Mouse (Mus musculus): ENCODE measurements around the gene Prdm15.

Prdm15 gene

DNA sequence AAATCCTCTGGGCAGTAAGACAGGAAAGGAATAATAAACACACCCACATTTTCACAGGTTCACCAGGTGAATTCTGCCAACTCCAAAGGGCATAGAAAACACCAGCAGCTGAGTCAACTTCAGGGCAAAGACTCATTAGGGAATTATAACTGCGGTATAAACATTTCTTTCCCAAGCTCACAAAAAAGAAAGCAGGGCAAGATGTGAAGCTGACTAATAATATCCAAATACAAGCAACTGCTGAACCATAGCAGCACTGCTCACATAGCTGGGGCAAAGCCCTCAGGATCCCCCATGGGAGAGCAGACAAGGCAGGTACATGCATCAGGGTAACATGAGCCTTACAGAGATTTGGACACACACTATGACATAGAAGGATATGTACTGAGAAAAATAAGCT lies 34.2 kb downstream of the Prdm15 start:
- no peak for DNase-seq (ENCODE audit: low spot score)

DNA sequence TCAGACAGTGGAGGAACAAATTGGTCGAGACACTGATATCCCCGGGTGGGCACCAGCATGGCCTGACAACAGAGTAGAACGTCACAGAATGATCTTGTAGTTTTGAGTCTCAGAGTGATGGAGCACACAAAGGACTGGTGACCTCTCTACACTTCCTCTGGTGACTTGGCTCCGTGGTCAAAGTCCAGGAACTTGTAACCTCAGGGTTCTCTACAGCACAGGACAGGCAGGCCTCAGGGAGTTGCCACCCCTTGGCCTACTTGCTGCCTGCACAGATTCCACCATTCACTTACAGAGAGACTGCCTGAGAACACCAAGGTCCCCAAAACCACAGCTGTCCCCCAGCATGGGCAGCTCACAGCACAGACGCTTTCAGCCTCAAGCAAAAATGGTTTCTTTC lies 36.4 kb downstream of the Prdm15 start:
- no peak for DNase-seq (ENCODE audit: low spot score)

DNA sequence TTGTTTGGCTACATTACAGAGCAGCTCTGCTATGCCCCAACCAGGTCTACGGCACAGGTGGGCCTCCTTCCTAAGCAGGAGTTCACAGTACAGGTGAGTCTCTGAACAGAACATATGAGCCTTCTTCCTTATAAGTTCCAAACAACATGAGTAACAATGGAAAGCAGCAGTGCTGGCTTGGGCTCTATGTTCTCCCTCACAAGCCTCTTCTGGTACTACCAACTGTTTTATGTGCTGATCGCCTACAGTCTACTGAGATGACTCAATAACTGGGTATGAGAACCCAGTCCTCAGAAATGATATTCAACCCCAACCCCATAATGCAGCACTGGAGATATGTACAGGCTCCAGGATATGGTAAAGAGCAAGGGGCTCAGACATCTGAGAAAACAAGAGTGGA lies 37.6 kb downstream of the Prdm15 start:
- no peak for DNase-seq (ENCODE audit: low spot score)

DNA sequence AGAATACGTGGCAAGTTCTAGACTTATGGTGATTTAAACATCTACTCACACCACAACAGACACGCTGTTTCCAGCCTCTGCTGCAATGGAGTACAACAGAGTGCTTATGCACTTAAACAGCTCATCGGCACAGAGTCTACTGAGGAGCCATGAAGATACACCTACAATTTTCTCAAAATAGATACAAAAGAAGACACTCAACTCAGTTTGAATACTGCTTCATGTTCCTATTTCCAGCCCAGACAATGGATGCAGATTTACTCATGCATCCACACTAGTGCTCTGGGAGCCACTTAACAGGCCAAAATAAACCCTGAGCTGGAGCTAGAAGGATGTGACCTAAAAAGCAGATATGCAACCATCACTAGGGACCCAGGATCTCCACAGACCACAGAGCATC lies 42.8 kb downstream of the Prdm15 start:
- no peak for DNase-seq (ENCODE audit: low spot score)

DNA sequence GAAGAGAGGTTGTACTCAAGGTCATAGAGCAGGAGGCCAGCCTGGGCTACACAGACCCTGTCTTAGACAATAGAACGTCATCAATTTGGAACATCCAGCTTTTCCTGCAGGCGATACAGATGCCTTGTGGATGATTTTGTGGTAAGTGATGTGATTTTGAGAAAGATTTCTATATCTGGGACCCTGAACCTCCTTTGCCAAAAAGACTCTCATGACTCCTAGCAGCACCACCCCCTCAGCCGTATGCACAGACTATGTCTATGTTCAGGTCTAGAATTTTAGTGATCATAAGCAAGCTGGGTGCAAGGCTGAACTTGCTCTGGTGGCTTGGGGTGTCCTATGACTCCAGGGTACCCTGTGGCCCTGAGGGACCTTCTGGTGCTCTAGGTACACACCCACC lies 46.0 kb downstream of the Prdm15 start:
- DNase-seq (ENCODE audit: low spot score) = no peak

DNA sequence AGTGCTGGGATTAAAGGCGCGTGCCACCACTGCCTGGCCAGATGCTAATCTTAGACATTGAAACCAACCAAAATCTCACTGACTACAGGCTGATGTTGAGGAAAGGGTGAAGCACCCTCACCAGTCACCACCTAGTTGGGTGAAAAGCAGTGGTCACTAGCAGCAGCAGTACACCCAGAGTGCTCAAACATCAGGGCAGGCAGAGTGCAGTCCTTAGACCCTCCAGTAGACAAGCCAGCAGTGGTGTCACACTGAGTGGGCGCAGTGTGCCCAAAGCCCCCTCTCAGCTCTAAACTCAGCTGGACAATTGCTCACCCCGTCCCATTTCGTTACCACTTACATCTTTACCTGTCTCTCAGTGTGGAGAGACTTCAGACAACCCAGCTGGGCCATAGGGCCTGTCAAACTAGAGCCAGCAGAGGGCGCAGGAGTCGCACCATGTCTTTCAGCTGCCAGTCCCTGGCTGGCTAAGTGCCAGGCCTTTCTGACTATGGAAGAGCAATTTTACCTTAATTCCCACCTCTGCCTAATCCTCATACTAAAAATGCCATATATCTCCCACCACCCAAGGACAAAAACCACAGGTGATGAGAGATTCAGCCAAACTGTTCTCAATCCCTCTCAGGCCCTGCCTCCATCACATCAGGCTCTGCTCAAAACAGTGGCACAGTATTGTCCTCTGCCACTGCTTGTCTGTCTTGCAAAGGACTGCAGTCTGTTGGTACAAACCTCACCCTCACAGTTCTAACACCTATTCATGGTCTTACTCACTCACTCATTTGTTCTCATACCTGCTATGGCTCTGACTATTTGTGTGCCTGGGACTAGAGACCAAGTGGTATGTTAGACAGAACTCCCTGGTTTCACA lies 46.7 kb downstream of the Prdm15 start:
- peak; percentile 64 for DNase-seq (ENCODE audit: low spot score)

DNA sequence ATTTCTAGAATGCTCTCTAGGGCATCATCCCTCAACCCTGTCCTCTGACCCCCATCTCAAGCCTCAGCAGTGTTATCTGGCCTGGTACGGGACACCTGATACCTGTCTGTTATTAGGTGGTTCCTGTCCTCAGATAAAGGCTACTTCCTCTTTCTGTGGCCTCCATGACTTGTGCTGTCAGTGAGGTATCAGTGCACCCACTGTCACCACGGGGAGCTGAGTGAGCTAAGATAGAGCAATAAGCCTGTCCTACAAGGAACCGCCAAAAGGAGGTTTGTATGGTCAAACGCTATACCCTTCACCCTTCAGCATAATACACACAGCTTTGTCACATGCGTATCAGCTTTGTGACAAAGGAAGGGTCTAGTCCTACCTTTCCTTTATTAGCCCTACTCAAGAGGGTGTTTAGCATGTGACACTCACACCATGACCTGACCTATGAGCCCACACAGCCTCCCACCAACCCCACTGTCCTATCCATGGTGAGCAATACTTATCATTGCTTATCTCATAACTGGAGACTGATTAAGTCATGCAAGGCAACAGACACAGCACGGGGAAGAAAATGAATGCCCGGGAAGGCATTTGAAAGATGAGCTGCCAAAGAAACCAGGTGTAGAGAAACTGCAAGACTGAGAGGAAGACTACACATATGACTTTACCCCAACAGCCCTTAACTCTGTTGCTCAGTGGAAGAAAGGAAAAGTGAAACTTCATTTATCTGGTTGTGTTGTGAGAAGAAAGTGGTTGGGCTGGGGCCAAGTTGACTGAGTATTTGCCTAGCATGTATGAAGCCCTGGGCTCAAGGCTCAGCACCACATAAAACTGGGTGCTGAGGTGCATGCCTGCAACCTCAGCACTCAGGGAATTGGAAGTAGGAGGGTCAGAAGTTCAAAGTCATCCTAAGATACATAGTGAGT lies 53.4 kb downstream of the Prdm15 start:
- no peak for DNase-seq (ENCODE audit: low spot score)

DNA sequence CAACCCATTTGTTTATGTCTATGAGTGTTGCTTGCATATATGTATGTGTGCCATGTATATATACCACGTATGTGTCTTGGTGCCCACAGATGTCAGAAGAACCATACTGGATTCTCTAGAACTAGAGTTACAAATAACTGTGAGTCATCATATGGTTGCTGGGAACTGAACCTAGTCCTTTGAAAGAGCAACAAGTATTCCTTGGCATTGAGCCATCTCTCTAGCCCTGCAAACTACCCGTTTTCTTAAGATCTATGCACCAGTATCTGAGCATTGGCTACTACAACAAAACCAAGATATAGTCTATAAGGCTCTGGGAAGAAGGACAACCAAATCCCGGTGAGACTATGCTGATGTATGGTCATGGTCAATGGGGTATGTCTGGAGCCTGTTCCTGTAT lies 54.4 kb downstream of the Prdm15 start:
- DNase-seq (ENCODE audit: low spot score) = no peak

DNA sequence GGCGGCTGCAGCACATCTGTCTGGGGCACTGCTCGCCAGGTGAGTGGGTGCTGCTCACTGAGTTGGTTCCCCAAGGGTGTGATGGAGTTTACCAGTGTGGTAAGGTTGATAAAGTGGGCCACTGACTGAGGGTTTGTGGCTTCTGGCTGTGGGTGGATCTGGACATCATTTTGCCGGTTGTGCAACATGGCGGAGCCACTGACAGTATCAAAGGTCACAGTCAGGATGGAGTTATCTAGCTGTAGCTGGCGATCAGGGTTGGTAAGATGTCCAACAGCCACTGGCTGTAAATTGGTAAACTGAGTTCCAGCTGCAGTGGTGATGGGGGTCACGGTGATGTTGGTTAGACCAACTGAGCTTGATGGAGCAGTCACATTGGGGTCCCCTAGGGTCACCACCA lies 57.4 kb downstream of the Prdm15 start:
- no peak for DNase-seq (ENCODE audit: low spot score)

DNA sequence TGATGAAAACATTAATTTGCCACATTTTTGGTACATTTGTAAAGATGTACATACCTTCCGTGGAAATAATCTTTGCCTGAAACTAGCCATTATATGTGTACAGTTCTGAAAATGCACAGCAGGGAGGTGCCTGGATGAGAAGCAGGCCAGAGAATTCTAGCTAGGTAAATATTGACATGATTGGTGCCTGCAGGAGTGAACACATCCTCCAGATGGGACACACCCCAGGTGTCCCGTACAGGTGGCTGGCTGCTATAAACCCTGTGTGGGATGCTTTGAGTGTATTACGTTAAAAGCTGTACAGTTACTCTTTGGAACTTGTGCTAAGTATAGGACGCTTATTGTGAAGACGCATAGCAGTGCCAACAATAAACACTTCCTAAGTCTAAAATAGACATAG lies 68.6 kb downstream of the Prdm15 start:
- DNase-seq (ENCODE audit: low spot score) = no peak

DNA sequence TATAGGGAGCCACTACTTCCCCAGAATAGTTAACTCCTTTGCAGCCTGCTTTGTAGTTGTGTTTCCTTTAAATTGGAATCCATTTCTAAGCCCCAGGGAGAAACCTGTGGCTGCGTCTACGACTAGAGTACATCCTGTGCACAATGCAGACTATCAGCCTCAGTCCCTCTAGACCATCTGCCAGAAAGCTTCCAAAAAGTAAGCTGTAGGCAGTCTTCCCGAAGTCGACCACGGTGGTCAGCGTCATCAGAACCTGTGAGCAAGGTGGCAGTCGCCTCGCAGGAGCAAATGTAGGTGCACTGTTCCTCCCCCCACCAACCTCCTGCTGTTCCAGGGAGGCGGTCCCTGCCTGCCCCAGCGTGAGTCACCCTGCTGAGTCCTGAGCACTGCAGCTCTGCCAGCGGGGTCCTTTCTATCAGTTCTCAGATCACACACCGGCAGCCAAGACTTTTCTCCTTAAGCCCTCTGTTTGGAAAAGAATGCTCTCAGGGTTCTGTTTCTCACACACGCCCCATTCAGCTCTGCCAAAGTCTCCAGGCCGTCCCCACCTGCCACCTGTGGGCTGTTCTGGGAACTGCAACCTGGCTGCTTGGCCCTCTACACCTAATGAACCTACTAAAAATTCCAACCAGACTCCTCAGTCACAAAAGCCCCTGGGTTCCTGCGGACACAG lies 73.2 kb downstream of the Prdm15 start:
- peak; percentile 81 for DNase-seq (ENCODE audit: low spot score)

DNA sequence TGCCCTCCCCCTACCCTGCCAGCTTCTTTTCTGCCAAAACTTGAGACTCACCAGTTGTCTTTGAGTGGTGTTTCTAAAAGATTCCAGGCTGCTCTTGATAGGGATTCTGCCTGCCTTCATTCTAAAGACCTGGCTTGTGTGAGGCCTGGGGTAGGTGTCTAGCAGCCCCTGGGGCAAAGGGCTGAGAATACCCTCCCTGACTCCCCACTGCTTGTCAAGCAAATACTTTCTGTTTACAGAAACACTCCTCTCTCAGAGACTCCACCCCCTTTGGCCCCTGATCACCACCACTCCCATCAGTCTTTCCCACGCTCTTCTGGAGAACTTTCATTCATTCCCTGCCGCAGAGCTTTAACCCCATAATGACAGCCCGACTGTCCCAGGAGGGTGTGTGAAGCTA lies 85.1 kb downstream of the Prdm15 start:
- no peak for DNase-seq (ENCODE audit: low spot score)

DNA sequence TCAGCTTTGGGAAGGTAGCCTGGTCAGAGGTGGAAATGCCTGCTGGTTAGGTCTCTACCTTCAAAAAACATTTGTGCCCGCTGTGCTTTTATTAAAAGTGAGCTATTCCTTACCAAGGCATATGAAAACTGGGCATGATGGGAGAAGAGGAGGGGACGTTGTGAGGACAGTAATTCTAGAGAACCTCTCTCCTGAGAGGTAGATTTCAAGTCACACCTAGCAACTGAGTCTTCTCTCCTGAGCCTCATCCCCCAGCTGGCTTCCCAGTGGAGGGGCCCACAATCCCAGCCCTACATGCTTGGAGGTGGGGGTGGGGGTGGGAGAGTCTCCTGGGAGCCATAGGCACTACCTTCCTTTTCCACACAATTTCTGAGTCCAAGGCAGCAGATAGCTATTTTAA lies 87.0 kb downstream of the Prdm15 start:
- no peak for DNase-seq (ENCODE audit: low spot score)

DNA sequence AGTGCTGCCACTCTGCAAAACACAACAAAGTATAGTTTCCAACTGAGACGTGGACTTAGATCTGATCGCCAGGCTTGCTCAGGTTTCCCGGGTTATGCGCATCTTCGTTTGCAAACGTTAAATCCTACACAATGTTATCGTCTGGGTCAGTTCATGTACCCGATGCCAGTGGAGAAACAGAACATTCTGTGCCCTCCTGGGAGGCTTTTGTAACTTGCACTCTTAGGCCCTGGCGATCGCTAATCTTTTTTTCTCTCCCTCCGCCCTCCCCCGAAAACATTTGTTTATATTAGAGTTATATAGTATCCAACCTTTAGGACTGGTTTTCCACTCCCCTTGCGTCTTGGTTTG lies 87.7 kb downstream of the Prdm15 start:
- DNase-seq (ENCODE audit: low spot score) = no peak

DNA sequence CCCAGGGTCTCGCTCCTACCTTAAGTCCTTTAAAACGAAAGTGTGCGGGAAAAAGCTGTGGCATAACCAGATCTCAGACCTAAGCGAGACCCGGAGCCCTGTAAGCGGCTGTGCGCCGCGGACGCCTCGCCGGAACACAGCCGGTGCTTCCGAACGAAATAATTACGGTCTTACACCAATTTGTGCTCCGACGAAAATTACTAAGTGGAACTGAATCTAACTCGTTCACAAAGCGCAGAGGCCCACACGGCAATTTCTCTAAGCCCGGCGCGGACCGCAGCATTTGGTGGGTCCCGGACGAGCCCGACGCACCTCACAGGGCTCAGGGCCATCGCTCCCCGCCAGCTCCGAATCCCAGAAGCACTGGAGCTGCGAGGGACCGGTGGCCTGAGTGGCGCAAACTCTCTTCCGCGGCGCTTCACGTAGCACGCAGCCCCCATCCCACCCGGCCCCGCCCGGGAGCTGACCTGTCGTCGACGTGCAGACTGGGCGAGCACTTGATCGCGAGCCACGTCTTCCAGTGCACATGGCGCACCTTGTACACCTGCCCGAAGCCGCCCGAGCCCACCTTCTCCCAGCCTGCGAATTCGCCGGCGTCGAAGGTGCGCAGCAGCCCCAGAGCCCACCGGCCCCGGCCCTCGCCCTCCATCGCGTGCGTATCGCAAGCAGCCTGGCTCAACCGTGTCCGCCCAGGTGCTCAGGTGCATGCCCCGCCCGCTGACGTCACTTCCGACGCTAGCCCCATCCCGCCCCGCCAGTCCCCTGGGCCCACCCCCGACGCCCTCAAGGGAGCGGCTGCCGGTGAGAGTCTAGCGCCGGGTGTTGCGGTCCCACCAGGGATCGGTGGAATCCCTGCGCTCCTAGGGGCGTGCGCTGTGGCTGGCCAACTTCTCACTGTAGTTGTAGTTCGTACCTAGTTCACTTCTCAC lies 88.3 kb downstream of the Prdm15 start, which contains the start of gene Ripk4:
TSS of gene Ripk4 (minus strand) at position 727 of the 929 bp plus-strand sequence.
- peak; percentile 49 for DNase-seq (ENCODE audit: low spot score)

DNA sequence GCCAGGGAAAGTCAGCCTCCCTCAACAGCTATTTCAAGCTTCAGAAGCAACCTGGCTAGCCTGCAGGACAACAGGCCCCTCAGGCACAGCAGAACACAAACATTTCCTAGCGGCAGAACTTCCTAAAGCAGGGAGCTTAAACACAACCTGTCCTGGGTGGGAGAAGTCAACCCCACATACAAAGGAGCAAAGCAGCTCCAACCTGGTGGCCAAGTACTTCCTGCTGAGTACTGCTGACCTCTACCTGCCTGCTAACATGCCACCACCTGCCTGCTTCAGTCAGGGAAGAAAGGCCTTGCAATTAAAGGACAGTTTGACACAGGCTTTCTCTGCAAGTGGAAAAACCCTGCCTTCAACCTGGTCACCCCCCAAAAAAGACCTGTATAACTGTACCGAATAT lies 89.9 kb downstream of the Prdm15 start:
- peak; percentile 6 for DNase-seq (ENCODE audit: low spot score)

DNA sequence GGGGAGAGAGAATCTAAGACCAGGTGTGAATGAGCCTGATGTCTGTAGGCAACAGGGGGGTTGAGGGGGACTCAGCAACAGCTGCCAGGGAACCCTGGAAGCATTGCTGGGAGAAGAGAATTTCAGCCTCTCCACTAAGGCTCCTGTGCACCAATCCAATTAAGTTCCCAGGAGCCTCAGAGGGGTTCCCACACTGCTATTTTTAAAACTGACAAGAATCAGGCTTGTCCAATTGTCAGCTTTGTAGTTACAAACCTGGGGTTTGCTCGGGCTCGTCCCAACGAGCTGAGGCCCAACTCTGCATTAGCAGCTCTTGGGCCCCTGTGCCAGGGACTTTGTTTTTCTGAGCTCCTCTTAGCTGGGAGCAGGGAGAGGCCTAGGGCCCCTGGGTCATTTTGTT lies 92.0 kb downstream of the Prdm15 start:
- no peak for DNase-seq (ENCODE audit: low spot score)

DNA sequence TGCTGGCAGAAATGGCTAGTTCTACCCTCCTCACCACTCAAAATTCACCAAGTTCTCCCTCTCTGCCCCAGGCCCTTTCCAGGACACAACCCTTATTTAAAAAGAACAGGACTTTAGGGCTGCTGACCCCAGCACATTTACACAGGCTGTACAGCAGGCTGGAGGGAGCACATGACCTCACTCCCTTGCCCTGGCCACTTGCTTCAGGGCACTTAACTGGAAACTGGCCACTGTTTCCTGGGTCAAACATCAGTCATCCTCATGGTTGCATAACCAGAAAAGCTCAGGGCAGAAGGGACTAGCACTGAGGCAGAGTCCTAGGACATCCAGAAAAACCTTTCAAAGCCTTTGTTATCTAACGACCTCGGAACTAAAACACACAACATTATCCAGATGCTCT lies 93.4 kb downstream of the Prdm15 start:
- DNase-seq (ENCODE audit: low spot score) = no peak

DNA sequence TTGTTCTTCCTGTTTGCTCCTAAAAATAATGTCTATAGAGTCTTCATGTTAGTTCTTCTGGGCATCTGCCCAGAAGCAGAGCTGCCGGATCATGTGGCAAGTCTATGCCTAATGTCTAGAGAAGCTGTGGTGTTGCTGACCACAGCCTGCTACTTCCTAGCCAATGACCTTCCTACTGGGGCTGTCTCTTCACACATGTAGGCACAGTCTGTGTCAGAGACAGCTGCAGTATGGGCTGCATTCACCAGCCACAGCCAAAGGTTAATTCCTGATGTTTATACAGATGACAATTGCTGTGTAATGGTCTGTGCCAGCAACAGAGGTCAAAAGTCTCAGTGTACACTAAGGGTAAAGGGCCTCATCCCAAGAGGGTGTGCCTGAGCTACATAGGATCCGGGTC lies 95.2 kb downstream of the Prdm15 start:
- no peak for DNase-seq (ENCODE audit: low spot score)

DNA sequence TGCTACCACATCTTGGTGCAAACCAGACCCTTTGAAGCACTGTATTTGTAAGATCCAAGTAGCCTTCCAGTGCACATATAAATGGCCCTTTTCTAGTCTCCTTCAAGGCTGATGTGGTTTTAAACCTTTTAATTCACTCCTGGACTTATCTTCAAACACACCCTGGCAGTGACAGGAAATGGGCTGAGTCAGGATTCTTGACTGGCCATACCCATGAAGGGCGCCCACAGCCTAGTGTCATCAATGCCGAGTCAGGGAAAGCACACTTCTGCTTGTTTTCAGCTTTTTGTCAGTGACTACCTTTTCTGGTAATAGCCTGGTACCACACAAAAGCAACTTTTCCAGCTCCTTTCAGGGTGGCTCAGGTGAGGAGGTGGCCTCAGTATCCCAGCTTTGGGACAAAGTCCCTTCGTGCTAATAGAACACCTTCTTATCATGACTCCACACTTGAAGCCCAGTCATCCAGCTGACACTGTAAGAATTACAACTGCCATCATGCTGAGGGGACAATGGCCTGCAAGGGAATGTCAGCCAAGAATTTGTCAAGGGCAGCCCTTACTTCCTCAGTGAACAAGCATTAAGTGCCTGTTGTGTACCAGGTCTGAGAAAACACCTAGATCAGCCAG lies 99.2 kb downstream of the Prdm15 start:
- DNase-seq (ENCODE audit: low spot score) = no peak

DNA sequence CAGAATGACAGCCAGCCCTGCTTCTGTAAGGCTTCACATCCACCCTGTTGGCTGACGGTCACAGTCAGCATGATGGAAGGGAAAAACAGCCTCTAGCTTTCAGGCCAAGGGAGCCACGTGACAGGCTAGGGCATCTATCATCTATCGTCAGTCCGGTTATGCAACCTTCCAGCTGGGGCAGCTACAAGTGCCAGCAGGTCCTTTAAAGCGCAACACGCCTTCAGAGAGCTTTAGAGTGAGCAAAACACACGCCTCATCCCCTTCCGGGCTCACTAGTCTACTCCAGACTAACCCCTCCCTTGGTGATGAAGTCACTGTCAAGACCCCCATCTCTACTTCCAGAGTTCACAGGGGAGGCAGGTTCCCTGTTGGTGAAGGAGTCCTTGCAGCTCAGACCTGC lies 99.8 kb downstream of the Prdm15 start:
- peak; percentile 26 for DNase-seq (ENCODE audit: low spot score)
